Mouse (Mus musculus): Measurements from ENCODE around the gene Tldc1. TPM values are rescaled to one million over a fixed set of nuclear protein-coding genes. Genes with fewer than 3 reads are reported as not detected.
A peak's percentile ranks its signal among the peaks of the same experiment; 100 is the strongest.

Gene Tldc1
- polyA plus RNA-seq, 1 experiment, result 12.3 TPM

DNA sequence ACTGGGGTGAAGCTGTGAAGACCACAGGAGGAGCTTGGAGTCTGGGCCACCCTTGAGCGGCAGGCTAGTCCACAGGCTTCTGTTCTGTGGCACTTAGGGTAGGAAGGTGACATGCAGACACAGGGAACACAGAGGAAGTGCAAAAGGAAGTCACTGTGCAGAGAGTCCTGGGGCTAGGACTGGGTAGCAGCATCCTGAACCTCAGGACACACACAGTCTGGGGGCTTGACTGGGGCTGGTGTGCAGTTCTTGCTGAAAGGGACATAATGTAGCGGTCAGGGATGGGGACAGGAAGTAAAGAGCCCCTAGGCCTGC lies 22.1 kb downstream of the Tldc1 start:
- Histone ChIP-seq H3K27ac (ENCODE audit: insufficient read depth, low read length) (no peak overlapping the region), H3K4me1 (ENCODE audit: control insufficient read depth, insufficient read depth, low read length) (no peaks in the 10 kb centered on the region; the same call in 1 of the 2 replicates), H3K4me3 (ENCODE audit: insufficient read depth, low read length) (no peak overlapping the region)
- TF ChIP-seq POLR2A (IDR thresholded peaks at IDR 0.05; ENCODE audit: extremely low read depth, insufficient read depth, low read length), result no peak
- TF ChIP-seq CTCF (IDR thresholded peaks at IDR 0.05; ENCODE audit: extremely low read depth, insufficient read depth, low read length), result no peak

DNA sequence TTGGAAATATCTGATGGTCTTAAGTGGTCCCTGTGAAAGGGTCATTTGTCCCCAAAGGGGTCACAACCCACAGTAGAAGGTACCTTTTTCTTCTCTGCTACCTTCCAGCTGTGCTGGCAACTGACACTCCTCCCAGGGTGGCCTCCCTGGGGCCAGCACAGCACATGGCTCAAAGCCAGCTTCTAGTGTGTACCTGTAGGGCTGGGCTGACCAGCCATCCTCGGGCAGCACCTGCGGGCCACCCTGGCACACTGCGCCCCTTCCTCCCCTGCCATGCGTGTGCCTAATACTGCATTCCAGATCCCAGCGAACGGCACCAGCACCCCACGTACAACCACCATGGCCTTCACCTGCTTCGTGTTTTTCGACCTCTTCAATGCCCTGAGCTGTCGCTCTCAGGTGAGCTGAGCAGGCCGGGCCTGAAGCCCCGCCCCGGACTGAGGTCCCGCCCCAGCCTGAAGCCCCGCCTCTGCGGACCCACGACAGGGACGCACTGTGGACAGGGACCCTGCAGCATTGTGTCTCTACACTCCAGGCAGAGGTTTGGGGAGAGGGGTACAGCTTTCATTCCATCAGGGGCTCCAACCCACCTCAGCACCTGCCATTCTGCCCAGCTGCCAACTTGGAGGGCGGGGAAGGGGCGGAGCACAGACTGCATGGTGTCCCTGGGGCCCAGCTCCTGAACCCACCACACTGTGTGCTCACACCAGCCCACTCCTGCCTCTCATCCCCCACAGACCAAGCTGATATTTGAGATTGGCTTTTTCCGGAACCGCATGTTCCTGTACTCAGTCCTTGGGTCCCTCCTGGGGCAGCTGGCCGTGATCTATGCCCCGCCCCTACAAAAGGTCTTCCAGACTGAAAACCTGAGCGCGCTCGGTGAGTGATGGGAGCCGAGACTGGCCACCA lies 22.7 kb downstream of the Tldc1 start:
- Histone ChIP-seq H3K4me1 (ENCODE audit: control insufficient read depth, insufficient read depth, low read length) (no peaks in the 10 kb centered on the region; the same call in 1 of the 2 replicates), H3K4me3 (ENCODE audit: insufficient read depth, low read length) (no peak overlapping the region), H3K27ac (ENCODE audit: insufficient read depth, low read length) (no peak overlapping the region)
- no peak for TF ChIP-seq CTCF (IDR thresholded peaks at IDR 0.05; ENCODE audit: extremely low read depth, insufficient read depth, low read length)
- no peak for TF ChIP-seq POLR2A (IDR thresholded peaks at IDR 0.05; ENCODE audit: extremely low read depth, insufficient read depth, low read length)

DNA sequence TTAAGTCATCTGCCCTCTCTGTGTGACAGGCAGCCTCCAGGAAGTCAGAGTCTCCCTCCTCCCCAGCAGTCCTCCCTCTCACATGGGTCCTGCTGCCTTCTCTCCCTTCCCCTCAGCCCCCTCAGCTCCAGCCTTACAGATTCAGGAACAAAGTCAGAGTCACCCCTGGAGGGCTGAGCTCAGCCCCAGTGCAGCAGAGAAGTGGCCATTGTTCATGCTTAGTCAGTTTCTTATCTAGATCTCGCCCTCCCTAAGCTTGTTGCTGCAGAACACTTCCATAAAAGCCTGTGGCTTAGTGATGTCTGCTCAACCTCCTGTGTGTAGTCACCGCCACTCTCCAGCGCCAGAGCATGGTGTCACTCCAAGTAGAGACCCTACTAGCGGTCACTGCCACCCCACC lies 33.6 kb downstream of the Tldc1 start:
- Histone ChIP-seq H3K4me3 (ENCODE audit: insufficient read depth, low read length) (no peak overlapping the region), H3K27ac (ENCODE audit: insufficient read depth, low read length) (no peak overlapping the region), H3K4me1 (ENCODE audit: control insufficient read depth, insufficient read depth, low read length) (no peaks in the 10 kb centered on the region)
- TF ChIP-seq CTCF (IDR thresholded peaks at IDR 0.05; ENCODE audit: extremely low read depth, insufficient read depth, low read length), result no peak
- no peak for TF ChIP-seq POLR2A (IDR thresholded peaks at IDR 0.05; ENCODE audit: extremely low read depth, insufficient read depth, low read length)

GRCm38 (mm10) chr8:119743291-119744026 lies 34.8 kb downstream of the Tldc1 start:
- H3K4me1 ChIP-seq (ENCODE audit: control insufficient read depth, insufficient read depth, low read length), result no peaks in the 10 kb centered on the region
- no peak overlapping the region for H3K27ac ChIP-seq (ENCODE audit: insufficient read depth, low read length)
- H3K4me3 ChIP-seq (ENCODE audit: insufficient read depth, low read length), result no peak overlapping the region
- TF ChIP-seq POLR2A (IDR thresholded peaks at IDR 0.05; ENCODE audit: extremely low read depth, insufficient read depth, low read length), result no peak
- TF ChIP-seq CTCF (IDR thresholded peaks at IDR 0.05; ENCODE audit: extremely low read depth, insufficient read depth, low read length), result peak; percentile 58

GRCm38 (mm10) chr8:119742409-119742808 lies 35.8 kb downstream of the Tldc1 start:
- Histone ChIP-seq H3K27ac (ENCODE audit: insufficient read depth, low read length) (no peak overlapping the region), H3K4me1 (ENCODE audit: control insufficient read depth, insufficient read depth, low read length) (no peaks in the 10 kb centered on the region)
- TF ChIP-seq POLR2A (IDR thresholded peaks at IDR 0.05; ENCODE audit: extremely low read depth, insufficient read depth, low read length), result no peak
- TF ChIP-seq CTCF (IDR thresholded peaks at IDR 0.05; ENCODE audit: extremely low read depth, insufficient read depth, low read length), result no peak

GRCm38 (mm10) chr8:119740634-119741033 lies 37.6 kb downstream of the Tldc1 start:
- Histone ChIP-seq H3K27ac (ENCODE audit: insufficient read depth, low read length) (no peak overlapping the region), H3K4me3 (ENCODE audit: insufficient read depth, low read length) (no peak overlapping the region), H3K4me1 (ENCODE audit: control insufficient read depth, insufficient read depth, low read length) (no peaks in the 10 kb centered on the region)
- no peak for TF ChIP-seq POLR2A (IDR thresholded peaks at IDR 0.05; ENCODE audit: extremely low read depth, insufficient read depth, low read length)
- TF ChIP-seq CTCF (IDR thresholded peaks at IDR 0.05; ENCODE audit: extremely low read depth, insufficient read depth, low read length), result no peak

More at GRCm38 (mm10) chr8:119742409-119742808, 35.8 kb downstream of the Tldc1 start:
- no peak overlapping the region for H3K4me3 ChIP-seq (ENCODE audit: insufficient read depth, low read length)

DNA sequence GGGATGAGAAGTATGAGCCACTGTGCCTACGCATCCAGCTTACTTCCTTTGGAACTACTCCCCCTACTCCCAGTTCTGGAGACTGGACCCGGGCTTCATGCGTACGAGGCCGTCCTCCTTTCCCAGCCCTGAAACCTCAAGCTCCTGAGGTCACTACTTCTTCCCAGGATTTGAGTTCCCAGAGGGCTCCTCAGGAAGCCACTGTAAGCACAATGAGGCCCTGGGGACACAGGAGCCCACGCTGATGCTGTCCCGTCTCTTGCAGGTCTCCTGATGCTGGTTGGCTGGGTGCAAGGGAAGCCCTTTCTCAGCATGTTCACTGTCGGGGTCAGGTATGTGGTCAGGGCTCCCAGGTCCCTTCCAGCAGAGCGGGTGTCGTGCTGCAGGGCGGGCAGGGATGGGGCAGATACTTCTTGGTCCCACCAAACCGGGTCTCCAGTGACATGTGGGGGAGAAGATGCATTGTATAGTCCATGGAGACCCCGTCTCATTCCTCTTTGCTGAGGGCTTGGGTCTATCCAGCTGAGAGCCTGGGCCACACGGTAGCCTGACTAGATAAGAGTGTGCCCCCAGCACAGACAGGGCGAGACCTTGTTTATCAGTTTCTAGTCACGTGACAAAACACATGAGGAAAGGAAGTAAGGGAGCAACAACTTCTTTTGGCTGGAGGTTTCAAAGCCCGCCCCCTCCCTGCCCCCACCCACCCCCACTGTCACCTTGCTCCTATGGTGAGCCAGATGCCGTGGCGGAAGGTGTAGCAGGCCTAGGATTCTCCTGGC lies 39.9 kb downstream of the Tldc1 start:
- H3K27ac ChIP-seq (ENCODE audit: insufficient read depth, low read length), result no peak overlapping the region
- TF ChIP-seq CTCF (IDR thresholded peaks at IDR 0.05; ENCODE audit: extremely low read depth, insufficient read depth, low read length), result no peak
- TF ChIP-seq POLR2A (IDR thresholded peaks at IDR 0.05; ENCODE audit: extremely low read depth, insufficient read depth, low read length), result no peak
- H3K4me1 ChIP-seq (ENCODE audit: control insufficient read depth, insufficient read depth, low read length), result no peaks in the 10 kb centered on the region

GRCm38 (mm10) chr8:119737093-119737900 lies 40.9 kb downstream of the Tldc1 start:
- TF ChIP-seq POLR2A (IDR thresholded peaks at IDR 0.05; ENCODE audit: extremely low read depth, insufficient read depth, low read length) (no peak), CTCF (IDR thresholded peaks at IDR 0.05; ENCODE audit: extremely low read depth, insufficient read depth, low read length) (no peak)
- Histone ChIP-seq H3K27ac (ENCODE audit: insufficient read depth, low read length) (no peak overlapping the region), H3K4me3 (ENCODE audit: insufficient read depth, low read length) (no peak overlapping the region), H3K4me1 (ENCODE audit: control insufficient read depth, insufficient read depth, low read length) (no peaks in the 10 kb centered on the region)

More for the DNA sequence above, 39.9 kb downstream of the Tldc1 start:
- no peak overlapping the region for H3K4me3 ChIP-seq (ENCODE audit: insufficient read depth, low read length)

Data from cortical plate, adult 2 months (tissue).